Mouse (Mus musculus) ES-Bruce4 (cell line): ENCODE measurements around the gene Pde4d.

Experiments
- CTCF ChIP-seq: IDR thresholded peaks from one replicate; pipeline ENCODE4 v1.8.1; 2011; ENCODE audit warnings: low read depth, low read length
- EP300 ChIP-seq: IDR thresholded peaks from 2 replicates; pipeline ENCODE4 v1.6.1; 2011; ENCODE audit warnings: low read depth, low read length; ENCODE audit not compliant: insufficient read depth
- POLR2A ChIP-seq: IDR thresholded peaks from one replicate; pipeline ENCODE4 v1.8.1; 2011; ENCODE audit warnings: low read length; ENCODE audit not compliant: insufficient read depth

DNA sequence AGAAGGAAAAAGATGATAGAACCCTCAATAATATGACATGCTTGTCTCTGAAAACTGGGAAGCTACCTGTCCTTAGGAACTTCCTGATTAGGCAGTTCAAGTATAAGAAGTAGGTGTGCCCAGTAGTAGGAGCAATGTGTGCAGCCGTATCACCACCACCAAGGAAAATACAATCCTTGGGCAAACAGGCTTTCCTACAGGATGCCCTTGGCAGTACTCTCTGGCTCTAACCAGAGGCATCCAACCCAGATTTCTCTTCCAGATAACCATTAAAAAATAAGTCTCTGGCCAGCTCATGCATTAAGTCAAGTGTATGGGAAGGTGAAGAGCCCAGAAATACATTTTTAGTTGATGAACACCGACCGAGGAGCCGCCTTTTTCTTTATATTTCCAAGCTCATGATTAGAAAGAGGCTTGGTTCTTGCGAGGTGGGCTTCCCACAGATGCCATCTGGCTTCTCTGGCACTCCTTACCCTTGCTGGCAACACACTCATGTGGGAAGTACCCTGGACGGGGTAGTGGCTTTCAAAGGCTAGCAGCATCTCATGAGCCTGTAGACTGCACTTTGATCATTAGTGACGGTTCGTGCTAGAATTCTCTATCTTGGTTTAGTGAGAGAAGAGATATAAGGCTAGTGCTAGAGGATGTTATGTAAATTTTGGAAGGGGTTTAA is 375.0 kb downstream of the Pde4d start:
- TF ChIP-seq CTCF (no peak), POLR2A (no peak), EP300 (no peak)
